9 mouse cellular contexts compared by ENCODE assay signal in genomic region chr13:104939856-104940255, GRCm38 (mm10).
A peak's percentile ranks its signal among the peaks of the same experiment; 100 is the strongest.
DNase-seq lines count a peak whose midpoint lies in the region; ATAC-seq lines count a peak whose summit lies in the region.
"Had no signal": no experiment of that assay in that cellular context is flagged by ENCODE, and none has a peak within 500 bp of the region (broad histone marks: within the 10 kb centered on the region; RNA-seq: fewer than 3 reads in every experiment).

No protein-coding gene starts in this region.

- no peaks in the 10 kb centered on the region for H3K27me3 ChIP-seq in limb, embryonic 11.5 days (ENCODE audit: control insufficient read depth, insufficient read depth, low read length)
- H3K27me3 ChIP-seq: heart, embryonic 15.5 days had no signal

- no peak overlapping the region for H3K4me3 ChIP-seq in limb, embryonic 11.5 days (ENCODE audit: low read depth, low read length)
- H3K4me3 ChIP-seq: heart, embryonic 15.5 days had no signal

- H3K36me3 ChIP-seq in limb, embryonic 11.5 days (ENCODE audit: control insufficient read depth, insufficient read depth, low read length): no peaks in the 10 kb centered on the region
- H3K36me3 ChIP-seq: heart, embryonic 15.5 days had no signal

- H3K9me3 ChIP-seq in limb, embryonic 11.5 days (ENCODE audit: control insufficient read depth, low read length): no peaks in the 10 kb centered on the region
- H3K9me3 ChIP-seq: heart, embryonic 15.5 days had no signal

- no peak overlapping the region for H3K9ac ChIP-seq in limb, embryonic 11.5 days (ENCODE audit: low read length)
- H3K9ac ChIP-seq: heart, embryonic 15.5 days had no signal

- DNase-seq in adrenal gland, adult 18-20 months (ENCODE audit: low spot score in 2 of 2): peak; percentile 39 to 61
- DNase-seq in adrenal gland, adult 8-10 months: no peak
- DNase-seq in right cerebral cortex, adult 18-20 months: peak; percentile 55
- no peak for DNase-seq in right cerebral cortex, postnatal 36 days (ENCODE audit: low spot score in 2 of 2)
- DNase-seq in cerebellum, postnatal 25 days: peak; percentile 68 to 85
- peak; percentile 71 for DNase-seq in heart, postnatal 4 days
- peak; percentile 83 for DNase-seq in limb, embryonic 11.5 days (ENCODE audit: low spot score)
- DNase-seq in right cerebral cortex, postnatal 10 days (ENCODE audit: low spot score in 2 of 2): peak; percentile 55 to 78

- H3K4me1 ChIP-seq in limb, embryonic 11.5 days (ENCODE audit: control insufficient read depth, insufficient read depth, low read length): peaks cover 2% of the 10 kb centered on the region; the same call in 1 of the 2 replicates

- H3K4me2 ChIP-seq in limb, embryonic 11.5 days (ENCODE audit: low read depth, severe bottlenecking): no peak overlapping the region
- H3K4me2 ChIP-seq: heart, embryonic 15.5 days had no signal

- no peak for ATAC-seq in limb, embryonic 11.5 days (ENCODE audit: insufficient number of reproducible peaks, low FRiP score, low TSS enrichment, low read depth)

- WGBS in limb, embryonic 11.5 days: under 1% methylated on average over 4 of the region's 4 CpGs

- no peak overlapping the region for H3K27ac ChIP-seq in limb, embryonic 11.5 days (replicated peaks; ENCODE audit: low read depth, low read length)
- H3K27ac ChIP-seq: heart, embryonic 15.5 days had no signal

Comparison
In these comparisons a context has a peak if more than half of its experiments do, and no peak if none do; other contexts are left out.
1. DNase-seq: peak in adrenal gland, adult 18-20 months (2 of 2), right cerebral cortex, adult 18-20 months (single experiment), cerebellum, postnatal 25 days (2 of 2), heart, postnatal 4 days (single experiment), limb, embryonic 11.5 days (single experiment) and right cerebral cortex, postnatal 10 days (2 of 2); none in adrenal gland, adult 8-10 months (single experiment) and right cerebral cortex, postnatal 36 days (0 of 2).